Mouse (Mus musculus) midbrain, postnatal 0 days (tissue): ENCODE measurements around the gene Dnaja2. TPM values are rescaled to one million over a fixed set of nuclear protein-coding genes. Genes with fewer than 3 reads are reported as not detected.

Experiments used
- ATAC-seq: fragments of 200-750 bp; cut with Nextera tagmentation; 2 replicates; pipeline ENCODE4 v1.8.0; 2017; ENCODE audit warnings: moderate number of reproducible peaks, mild to moderate bottlenecking, moderate TSS enrichment, moderate library complexity; ENCODE audit not compliant: low FRiP score
- DNase-seq: peaks from one replicate; pipeline ENCODE4 v3.0.0-alpha.2; 2015; ENCODE audit warnings: low spot score
- H3K27ac ChIP-seq: fragments of 300-500 bp; sonication (generic); 2 replicates; pipeline ENCODE4 v1.5.1; 2014; ENCODE audit warnings: low read depth, mild to moderate bottlenecking, low read length, mixed read lengths
- H3K27me3 ChIP-seq: fragments of 300-500 bp; sonication (generic); 2 replicates; pipeline ENCODE4 v1.6.1; 2014; ENCODE audit warnings: low read length, control low read depth, mixed read lengths; ENCODE audit not compliant: insufficient read depth
- H3K36me3 ChIP-seq: fragments of 300-500 bp; sonication (generic); 2 replicates; pipeline ENCODE4 v1.6.1; 2014; ENCODE audit warnings: low read length, control low read depth, mixed read lengths; ENCODE audit not compliant: insufficient read depth
- H3K4me1 ChIP-seq: fragments of 300-500 bp; sonication (generic); 2 replicates; pipeline ENCODE4 v1.6.1; 2014; ENCODE audit warnings: mild to moderate bottlenecking, control low read depth, antibody characterized with exemption, low read length, mixed read lengths; ENCODE audit not compliant: insufficient read depth
- H3K4me2 ChIP-seq: fragments of 300-500 bp; sonication (generic); 2 replicates; pipeline ENCODE4 v1.6.1; 2014; ENCODE audit warnings: low read depth, mild to moderate bottlenecking, low read length, mixed read lengths; ENCODE audit not compliant: poor library complexity, severe bottlenecking
- H3K4me3 ChIP-seq: fragments of 300-500 bp; sonication (generic); 2 replicates; pipeline ENCODE4 v1.5.1; 2014; ENCODE audit warnings: low read depth, mild to moderate bottlenecking, low read length, moderate library complexity
- H3K9ac ChIP-seq: fragments of 300-500 bp; sonication (generic); replicated peaks from 2 replicates; pipeline ENCODE4 v1.6.1; 2014; ENCODE audit warnings: mild to moderate bottlenecking, low read length, moderate library complexity, mixed read lengths; ENCODE audit not compliant: poor library complexity, severe bottlenecking
- H3K9me3 ChIP-seq: fragments of 300-500 bp; sonication (generic); 2 replicates; pipeline ENCODE4 v1.6.1; 2016; ENCODE audit warnings: low read length, control low read depth
- CTCF ChIP-seq: IDR thresholded peaks from 2 replicates; pipeline ENCODE4 v1.5.1; 2016; ENCODE audit warnings: antibody characterized with exemption, mild to moderate bottlenecking
- WGBS: fragments of 180-500 bp; shearing (Covaris S2); extraction: QIAGEN DNeasy Blood & Tissue Kit; methylation state at CpG from one replicate; pipeline ENCODE4 v1.1.7; 2014; 5-methylcytosine and 5-hydroxymethylcytosine counted together
- polyA plus RNA-seq: library from polyadenylated mRNA; unstranded; fragments of >200 nt; fragmentation: Nextera tagmentation; extraction: Ambion mirVana; gene quantifications from 2 replicates; pipeline ENCODE4 v1.2.1, GENCODE M21; 2015
- total RNA-seq: library from RNA; depleted of rRNA; stranded (reverse); fragments of >200 nt; gene quantifications from 2 replicates; pipeline ENCODE4 v1.2.3, GENCODE M21; 2014; rRNA removed

The Dnaja2 gene
- total RNA-seq (66.9 and 82.0 TPM in 2 replicates), polyA plus RNA-seq (145 and 152 TPM in 2 replicates)

DNA sequence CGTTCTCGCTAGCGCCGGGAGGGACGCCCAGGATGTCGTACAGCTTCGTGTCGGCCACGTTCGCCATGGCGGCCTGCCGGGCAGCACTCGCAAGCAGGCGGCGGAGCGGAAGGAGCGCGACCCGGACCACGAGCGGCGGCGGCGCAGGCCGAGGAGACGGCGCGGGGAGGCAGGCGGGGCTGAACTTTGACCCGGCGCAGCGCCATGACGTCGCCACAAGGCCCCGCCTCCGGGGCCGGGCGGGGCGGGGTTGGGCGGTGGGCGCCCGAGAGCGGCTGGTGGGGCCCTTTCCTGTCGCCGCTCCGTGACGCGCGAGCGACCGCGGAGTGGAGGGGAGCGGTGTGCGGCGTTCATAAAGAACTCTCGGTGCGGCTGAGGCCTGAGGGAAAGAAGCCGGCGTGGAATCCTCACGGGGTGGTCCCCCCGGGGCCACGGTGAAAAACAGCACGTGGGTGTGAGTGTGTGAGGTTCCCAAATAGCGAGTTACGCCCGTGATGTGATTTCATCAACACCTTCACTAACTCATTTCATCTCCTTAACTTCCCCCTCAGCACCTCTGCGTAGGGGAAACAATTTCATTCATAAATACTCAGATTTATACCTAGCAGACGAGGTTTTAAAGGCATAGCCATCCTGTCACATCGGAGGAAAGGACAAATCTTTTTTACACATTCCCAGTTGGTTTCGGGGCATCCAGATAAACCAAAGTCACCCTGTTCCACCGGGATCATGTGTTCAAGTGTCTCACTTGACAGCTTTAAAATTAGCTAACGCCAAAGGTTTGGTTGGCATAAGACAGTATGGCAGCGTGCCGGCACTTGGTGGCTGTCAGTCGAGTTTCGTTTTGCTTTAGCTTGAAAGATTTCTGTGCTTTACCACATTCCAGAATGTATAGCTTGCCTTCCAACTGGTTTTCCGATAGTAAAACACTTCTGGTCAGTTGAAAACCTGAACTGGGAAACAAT, at the start of gene Dnaja2:
Gene Dnaja2 (minus strand): TSS at position 164 of the 965 bp plus-strand sequence.
- Histone ChIP-seq H3K9ac (peak within 1 kb of the TSS; percentile 87), H3K4me1 (no peaks in the 10 kb centered on the region), H3K4me3 (peak within 1 kb of the TSS; percentile 97), H3K27ac (peak within 1 kb of the TSS; percentile 91), H3K9me3 (no peaks in the 10 kb centered on the region), H3K36me3 (peaks cover 7% of the 10 kb centered on the region; the same call in 1 of the 2 replicates), H3K4me2 (peak within 1 kb of the TSS; percentile 81), H3K27me3 (no peaks in the 10 kb centered on the region)
- WGBS: under 1% methylated on average over 47 of the region's 77 CpGs
- no peak for TF ChIP-seq CTCF
- peak; percentile 96 for ATAC-seq
- DNase-seq: peak; percentile 92

DNA sequence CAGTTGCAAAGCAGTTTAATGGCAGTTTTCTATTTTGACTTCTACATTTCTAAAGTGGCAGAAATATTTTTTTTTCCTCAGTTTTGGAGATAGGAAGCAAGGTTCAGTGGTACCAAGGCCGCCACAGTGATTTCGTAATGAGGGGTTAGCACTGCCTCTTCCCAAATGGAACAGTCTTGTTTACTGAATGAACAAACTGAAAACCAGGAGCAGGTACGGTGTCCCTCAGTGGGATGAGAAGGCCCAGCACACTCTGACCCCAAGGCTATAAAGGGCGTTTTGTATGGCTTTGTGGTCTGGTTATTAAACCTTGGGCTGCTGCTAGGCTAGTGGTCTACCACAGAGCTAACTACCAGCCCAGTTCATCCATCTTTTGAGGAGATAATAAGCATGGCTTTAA, 49.1 kb upstream of the Dnaja2 start:
- Histone ChIP-seq H3K4me3 (no peak overlapping the region), H3K27me3 (no peaks in the 10 kb centered on the region), H3K4me1 (no peaks in the 10 kb centered on the region), H3K36me3 (no peaks in the 10 kb centered on the region), H3K27ac (no peak overlapping the region), H3K4me2 (no peak overlapping the region), H3K9me3 (no peaks in the 10 kb centered on the region), H3K9ac (no peak overlapping the region)
- DNase-seq (no peak), ATAC-seq (no peak)
- 79% methylated on average over 4 of the region's 4 CpGs for WGBS
- no peak for TF ChIP-seq CTCF

DNA sequence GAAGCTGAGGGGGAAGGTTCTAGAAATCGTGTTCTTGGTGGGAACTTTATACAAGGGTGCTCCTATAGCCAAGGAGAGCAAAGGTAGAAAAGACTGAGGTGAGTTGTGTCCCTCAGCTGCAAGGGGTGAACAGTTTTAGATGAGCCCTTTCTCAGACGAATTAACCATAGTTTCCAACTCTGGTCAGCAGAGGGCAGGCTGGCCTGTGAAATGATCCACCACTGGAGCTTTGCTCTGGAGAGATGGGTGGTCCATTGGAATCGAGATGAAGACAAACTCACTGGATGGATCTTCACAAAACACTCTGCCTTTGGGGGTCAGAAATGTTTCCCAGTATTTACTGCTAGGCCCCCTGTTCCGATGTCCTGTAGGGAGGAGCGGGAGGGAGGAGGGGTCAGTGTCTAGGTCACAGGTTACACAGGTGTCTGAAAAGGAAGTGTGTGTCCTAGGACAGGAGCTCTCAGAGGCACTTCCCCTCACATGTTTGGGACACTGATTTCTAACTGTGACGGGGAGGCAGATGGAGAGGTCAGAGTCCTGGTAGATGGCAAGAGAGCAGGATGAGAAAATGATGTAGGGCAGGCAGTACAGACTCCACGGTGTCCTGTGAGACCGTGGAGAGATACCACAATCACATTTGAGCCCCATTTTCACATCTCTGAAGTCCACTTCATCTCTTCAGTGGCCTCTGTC, 48.2 kb upstream of the Dnaja2 start:
- H3K4me1 ChIP-seq: no peaks in the 10 kb centered on the region
- peak; percentile 52; the same call in 1 of the 2 replicates for ATAC-seq
- H3K27ac ChIP-seq: no peak overlapping the region
- WGBS: 43% methylated on average over 8 of the region's 8 CpGs
- no peaks in the 10 kb centered on the region for H3K36me3 ChIP-seq
- DNase-seq: peak; percentile 74
- peak; percentile 88 for TF ChIP-seq CTCF
- H3K27me3 ChIP-seq: no peaks in the 10 kb centered on the region
- H3K9ac ChIP-seq: no peak overlapping the region
- H3K9me3 ChIP-seq: no peaks in the 10 kb centered on the region
- H3K4me2 ChIP-seq: no peak overlapping the region
- H3K4me3 ChIP-seq: no peak overlapping the region

DNA sequence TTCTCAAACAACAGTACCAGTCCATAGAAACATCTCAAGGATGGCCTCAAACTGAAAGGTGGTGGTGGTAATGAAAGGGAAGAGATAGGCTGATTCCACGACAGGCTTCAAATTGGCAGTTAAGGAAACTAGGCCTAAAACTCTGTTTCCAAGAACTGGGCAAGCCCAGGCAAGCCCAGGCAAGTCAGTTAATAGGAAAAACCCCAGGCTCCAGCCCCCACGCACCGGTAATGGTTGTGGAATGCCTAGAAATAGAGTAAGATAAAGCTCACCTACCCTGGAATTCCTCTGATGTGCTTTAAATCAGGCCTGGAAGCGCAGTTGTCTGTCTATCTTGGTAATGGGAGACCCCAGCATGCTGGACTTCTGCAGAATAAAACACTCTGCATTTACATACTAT, 47.6 kb upstream of the Dnaja2 start:
- H3K27me3 ChIP-seq: no peaks in the 10 kb centered on the region
- no peak overlapping the region for H3K4me3 ChIP-seq
- no peak overlapping the region for H3K9ac ChIP-seq
- H3K36me3 ChIP-seq: no peaks in the 10 kb centered on the region
- H3K9me3 ChIP-seq: no peaks in the 10 kb centered on the region
- TF ChIP-seq CTCF: no peak
- no peak for ATAC-seq
- no peaks in the 10 kb centered on the region for H3K4me1 ChIP-seq
- 85% methylated on average over 4 of the region's 4 CpGs for WGBS
- no peak overlapping the region for H3K4me2 ChIP-seq
- no peak for DNase-seq
- H3K27ac ChIP-seq: no peak overlapping the region

DNA sequence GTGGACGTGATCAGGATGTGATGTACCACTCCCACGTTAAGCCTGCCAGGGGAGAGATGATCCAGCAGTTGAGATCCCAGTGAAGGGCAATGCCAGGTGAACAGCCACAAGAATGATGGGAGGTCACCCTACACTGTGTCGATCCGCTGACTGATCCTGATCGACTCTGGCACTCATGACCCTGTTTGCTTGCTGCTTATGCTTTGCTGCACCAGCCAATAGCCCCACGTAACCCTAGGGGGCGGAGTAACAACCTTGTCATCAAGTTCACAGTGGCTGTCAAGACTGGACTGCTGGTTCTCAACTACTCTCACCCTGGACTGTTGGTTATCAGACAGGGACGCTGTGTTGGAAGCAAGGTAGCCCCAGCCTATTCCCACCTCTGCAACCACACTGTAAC, 46.6 kb upstream of the Dnaja2 start:
- Histone ChIP-seq H3K27me3 (no peaks in the 10 kb centered on the region), H3K9ac (no peak overlapping the region), H3K27ac (no peak overlapping the region), H3K9me3 (no peaks in the 10 kb centered on the region), H3K4me1 (no peaks in the 10 kb centered on the region), H3K36me3 (no peaks in the 10 kb centered on the region), H3K4me3 (no peak overlapping the region), H3K4me2 (no peak overlapping the region)
- TF ChIP-seq CTCF: no peak
- DNase-seq: no peak
- WGBS: 78% methylated on average over 8 of the region's 8 CpGs
- no peak for ATAC-seq
